Mouse (Mus musculus) heart, embryonic 13.5 days (tissue): ENCODE data around the gene Exosc8. TPM values are rescaled to one million over a fixed set of nuclear protein-coding genes. Genes with fewer than 3 reads are reported as not detected.

Experiments
- ATAC-seq: fragments of 200-750 bp; cut with Nextera tagmentation; 2 replicates; pipeline ENCODE4 v1.8.0; 2017; ENCODE audit warnings: moderate TSS enrichment; ENCODE audit not compliant: insufficient number of reproducible peaks, low FRiP score, low TSS enrichment; ENCODE audit errors: extremely low read depth
- H3K27ac ChIP-seq: fragments of 300-500 bp; sonication (generic); replicated peaks from 2 replicates; pipeline ENCODE4 v1.5.1; 2015; ENCODE audit warnings: moderate library complexity, mild to moderate bottlenecking, inconsistent platforms
- H3K27me3 ChIP-seq: fragments of 300-500 bp; sonication (generic); replicated peaks from 2 replicates; pipeline ENCODE4 v1.6.1; 2015; ENCODE audit warnings: mild to moderate bottlenecking, inconsistent platforms
- H3K36me3 ChIP-seq: fragments of 300-500 bp; sonication (generic); 2 replicates; pipeline ENCODE4 v1.6.1; 2015; ENCODE audit warnings: mild to moderate bottlenecking, inconsistent platforms
- H3K4me1 ChIP-seq: fragments of 300-500 bp; sonication (generic); 2 replicates; pipeline ENCODE4 v1.6.1; 2015; ENCODE audit warnings: inconsistent platforms
- H3K4me2 ChIP-seq: fragments of 300-500 bp; sonication (generic); 2 replicates; pipeline ENCODE4 v1.6.1; 2015; ENCODE audit warnings: inconsistent platforms, mild to moderate bottlenecking, moderate library complexity
- H3K4me3 ChIP-seq: fragments of 300-500 bp; sonication (generic); 2 replicates; pipeline ENCODE4 v1.5.1; 2015; ENCODE audit warnings: moderate library complexity, mild to moderate bottlenecking, inconsistent platforms
- H3K9ac ChIP-seq: fragments of 300-500 bp; sonication (generic); 2 replicates; pipeline ENCODE4 v1.6.1; 2015; ENCODE audit warnings: inconsistent platforms, mild to moderate bottlenecking, moderate library complexity
- H3K9me3 ChIP-seq: fragments of 300-500 bp; sonication (generic); 2 replicates; pipeline ENCODE4 v1.6.1; 2016; ENCODE audit warnings: inconsistent platforms
- WGBS: fragments of 180-500 bp; shearing (Covaris S2); methylation state at CpG from one replicate; pipeline ENCODE4 v1.1.7; 2015; ENCODE audit warnings: mixed read lengths; 5-methylcytosine and 5-hydroxymethylcytosine counted together
- polyA plus RNA-seq: library from polyadenylated mRNA; unstranded; fragments of >200 nt; fragmentation: Nextera tagmentation; extraction: Ambion mirVana; gene quantifications from 2 replicates; pipeline ENCODE4 v1.2.1, GENCODE M21; 2015

The Exosc8 gene
- polyA plus RNA-seq, 1 experiment from 2014 or later = 78.9 TPM

DNA sequence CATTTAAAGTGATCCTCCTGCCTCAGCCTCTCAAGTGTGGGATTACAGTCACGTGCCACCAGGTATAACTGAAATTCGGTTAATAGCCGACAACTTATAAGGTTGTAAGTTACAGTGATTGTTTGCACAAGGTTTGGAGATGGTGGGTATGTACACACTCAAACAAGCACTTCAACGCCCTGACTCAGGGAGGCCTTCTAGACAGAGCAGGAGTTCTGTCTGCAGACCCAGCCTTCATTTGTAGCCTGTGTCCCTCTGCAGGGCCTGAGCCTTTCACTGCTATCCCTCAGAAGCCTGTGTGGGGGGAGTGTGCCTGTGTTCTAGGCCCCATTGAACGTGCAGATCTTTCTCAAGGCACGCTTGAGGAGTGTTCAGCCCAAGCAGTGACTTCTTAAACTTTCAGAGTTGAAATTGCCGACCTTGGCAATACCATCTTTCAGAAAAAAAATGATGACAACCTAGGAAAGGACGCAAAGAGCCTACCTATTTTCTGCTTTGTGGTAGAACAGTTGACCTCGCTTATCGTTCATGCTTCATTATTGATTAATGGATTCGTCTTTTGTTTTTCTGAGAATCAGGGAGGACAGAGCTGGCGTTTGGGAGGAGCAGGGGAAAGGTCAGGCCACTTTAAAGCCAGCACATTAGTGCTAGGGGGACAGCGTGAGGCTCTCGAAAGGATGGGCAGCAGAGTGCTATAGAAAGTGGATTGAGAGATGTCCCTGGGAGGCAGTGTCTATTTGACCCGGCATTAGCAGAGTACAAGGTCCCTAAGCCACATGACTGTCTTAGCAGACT lies 25.3 kb upstream of the Exosc8 start:
- Histone ChIP-seq H3K9me3 (no peaks in the 10 kb centered on the region), H3K4me2 (no peak overlapping the region), H3K27me3 (no peaks in the 10 kb centered on the region), H3K9ac (no peak overlapping the region), H3K4me1 (peaks cover 22% of the 10 kb centered on the region), H3K36me3 (no peaks in the 10 kb centered on the region), H3K4me3 (no peak overlapping the region), H3K27ac (no peak overlapping the region)
- ATAC-seq = no peak
- WGBS = 69% methylated on average over 15 of the region's 15 CpGs

DNA sequence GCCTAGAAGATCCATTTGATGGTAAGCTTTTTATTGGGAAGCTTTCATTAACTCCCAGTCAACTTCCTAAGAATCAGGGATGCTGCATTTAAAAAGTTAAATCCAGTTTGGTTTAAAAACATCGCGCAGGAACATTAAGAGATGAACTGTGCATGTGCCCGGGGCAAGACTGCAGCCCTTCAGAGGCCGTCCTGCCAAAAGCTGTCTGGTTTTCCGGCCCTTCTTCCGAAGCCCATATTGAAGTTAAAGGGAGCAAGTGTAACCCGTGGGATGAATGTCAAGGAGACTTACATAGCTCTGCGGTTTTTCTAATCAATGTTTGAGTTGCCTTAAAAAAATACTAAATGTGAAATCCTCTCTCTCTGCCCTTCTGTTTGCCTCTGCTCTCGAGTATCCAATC lies 24.0 kb upstream of the Exosc8 start:
- H3K4me2 ChIP-seq = no peak overlapping the region
- H3K27me3 ChIP-seq = no peaks in the 10 kb centered on the region
- H3K9me3 ChIP-seq = no peaks in the 10 kb centered on the region
- no peak overlapping the region for H3K4me3 ChIP-seq
- H3K9ac ChIP-seq = no peak overlapping the region
- WGBS = 75% methylated on average over 9 of the region's 9 CpGs
- H3K36me3 ChIP-seq = no peaks in the 10 kb centered on the region
- no peak for ATAC-seq
- peaks cover 28% of the 10 kb centered on the region for H3K4me1 ChIP-seq
- H3K27ac ChIP-seq = no peak overlapping the region

DNA sequence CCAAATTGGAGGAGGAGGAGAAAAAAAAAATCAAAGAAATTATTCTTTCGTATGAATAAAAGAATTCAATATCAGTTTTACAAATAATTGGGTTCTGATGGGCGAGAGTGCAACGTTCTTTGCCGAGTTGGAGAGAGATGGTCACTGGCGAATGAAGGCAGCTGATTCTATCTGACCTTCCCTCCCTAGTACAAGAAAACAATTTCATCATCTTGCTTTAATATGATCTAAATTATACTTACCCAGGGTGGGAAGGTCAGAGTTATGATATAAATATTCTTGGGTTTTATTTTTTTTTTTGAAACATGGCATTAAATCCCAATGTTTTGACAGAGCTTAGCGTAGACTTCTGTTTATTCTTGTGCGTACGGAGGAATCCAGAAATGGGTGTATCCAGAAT lies 22.3 kb upstream of the Exosc8 start:
- no peak for ATAC-seq
- WGBS = 79% methylated on average over 8 of the region's 8 CpGs
- Histone ChIP-seq H3K4me3 (peak overlapping the region; percentile 84; the same call in 1 of the 2 replicates), H3K27me3 (no peaks in the 10 kb centered on the region), H3K9me3 (no peaks in the 10 kb centered on the region), H3K4me1 (peaks cover 24% of the 10 kb centered on the region), H3K9ac (no peak overlapping the region), H3K36me3 (no peaks in the 10 kb centered on the region), H3K27ac (no peak overlapping the region), H3K4me2 (peak overlapping the region; percentile 98)

DNA sequence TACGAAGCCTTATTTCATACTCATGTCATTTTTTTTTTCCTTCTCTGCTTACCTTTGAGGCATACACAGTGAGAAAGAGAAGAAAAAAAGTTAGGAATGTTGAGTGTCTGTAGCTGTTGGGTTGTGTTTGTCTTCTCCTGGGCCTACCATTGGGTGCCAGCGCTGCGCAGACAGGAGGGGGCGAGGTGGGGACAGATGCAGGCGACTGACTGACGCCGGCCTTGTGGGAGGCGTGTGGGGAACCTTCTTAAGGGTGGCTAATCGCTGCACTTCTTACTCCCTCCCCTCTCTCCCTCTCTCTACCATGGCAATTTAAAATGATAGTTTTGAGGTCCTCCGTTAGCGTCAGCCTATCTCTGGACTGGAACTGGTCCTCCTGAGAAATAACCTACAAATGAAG lies 20.9 kb upstream of the Exosc8 start:
- peaks cover 9% of the 10 kb centered on the region for H3K36me3 ChIP-seq
- WGBS = under 1% methylated on average over 11 of the region's 11 CpGs
- peak; percentile 42; the same call in 1 of the 2 replicates for ATAC-seq

DNA sequence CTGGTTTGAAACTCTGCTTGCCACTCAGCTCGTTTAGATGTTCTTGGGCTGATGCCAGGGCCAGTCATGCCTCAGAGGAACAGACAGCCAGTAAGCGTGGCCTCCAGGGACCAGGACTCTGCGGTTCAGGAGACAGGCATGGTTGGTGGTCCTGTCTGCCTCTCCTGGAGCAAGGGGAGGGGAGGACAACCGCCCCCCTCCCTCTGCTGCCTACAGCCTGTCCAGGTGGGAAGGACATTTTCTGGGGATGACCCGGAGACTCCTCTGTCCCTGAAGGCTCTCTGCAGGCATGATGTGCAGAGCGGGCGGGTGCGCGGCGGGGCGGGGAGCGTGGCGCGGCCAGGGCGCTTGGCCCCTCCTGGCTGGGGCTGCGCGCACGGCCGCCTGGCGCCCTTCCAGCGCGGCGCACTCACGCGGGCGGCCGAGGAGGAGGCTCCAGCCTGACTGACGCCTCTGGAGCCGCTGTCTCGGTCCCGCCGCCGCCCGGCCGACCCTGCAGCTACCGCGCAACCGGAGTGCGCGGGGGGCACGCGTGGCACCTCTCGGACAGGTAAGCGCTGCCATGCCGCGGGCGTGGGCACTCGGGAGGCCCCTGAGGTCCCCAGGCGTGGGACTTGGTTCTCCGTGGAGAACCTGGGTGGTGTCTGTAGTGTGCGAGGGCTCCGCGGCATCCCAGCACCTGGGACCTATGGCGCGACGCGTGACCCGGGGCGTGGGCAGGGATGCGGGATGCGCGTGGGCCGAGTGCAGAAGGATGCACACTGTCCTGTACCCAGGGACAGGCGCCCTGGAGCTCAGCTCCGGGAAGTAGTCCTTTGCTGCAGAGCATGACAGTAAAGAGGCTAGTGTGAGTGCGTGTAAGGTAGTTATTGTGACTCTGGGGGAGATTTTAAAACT lies 20.2 kb upstream of the Exosc8 start, which contains the start of gene Smad9:
Smad9 (plus strand) TSS at position 438 of the 897 bp plus-strand sequence.
- Histone ChIP-seq H3K27me3 (no peaks in the 10 kb centered on the region), H3K4me1 (peaks cover 22% of the 10 kb centered on the region), H3K4me3 (peak within 1 kb of the TSS; percentile 84), H3K4me2 (peak within 1 kb of the TSS; percentile 98), H3K36me3 (peaks cover 16% of the 10 kb centered on the region), H3K9me3 (0 out of 2 replicates have a peak, but pooled peaks cover 5% of the 10 kb centered on the region), H3K9ac (peak within 1 kb of the TSS; percentile 90), H3K27ac (peak within 1 kb of the TSS; percentile 90)
- ATAC-seq = peak; percentile 69; the same call in 1 of the 2 replicates
- WGBS = under 1% methylated on average over 63 of the region's 66 CpGs

More for the DNA sequence above, 20.9 kb upstream of the Exosc8 start:
- Histone ChIP-seq H3K9me3 (no peaks in the 10 kb centered on the region), H3K27me3 (no peaks in the 10 kb centered on the region), H3K4me2 (peak overlapping the region; percentile 98), H3K4me1 (peaks cover 22% of the 10 kb centered on the region), H3K4me3 (peak overlapping the region; percentile 84), H3K27ac (peak overlapping the region; percentile 90), H3K9ac (peak overlapping the region; percentile 90)

DNA sequence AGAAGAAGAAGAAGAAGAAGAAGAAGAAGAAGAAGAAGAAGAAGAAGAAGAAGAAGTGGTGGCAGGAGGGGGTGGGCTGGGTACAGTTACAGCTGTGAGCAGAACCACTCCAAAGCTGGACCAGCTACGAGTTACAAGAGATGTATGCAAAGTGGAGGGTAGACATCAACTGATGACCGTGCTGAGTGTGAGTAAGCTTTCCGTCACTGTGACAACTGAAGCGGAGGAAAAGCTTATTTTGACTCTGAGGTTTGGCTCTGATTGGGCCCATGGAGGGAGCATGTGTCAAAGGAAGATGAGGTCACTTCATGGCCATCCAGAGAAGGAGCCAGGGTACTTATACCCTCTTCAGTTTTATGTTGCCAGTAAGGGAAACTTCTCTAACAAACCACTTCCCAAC lies 18.2 kb upstream of the Exosc8 start:
- H3K4me1 ChIP-seq = peaks cover 22% of the 10 kb centered on the region
- 62% methylated on average over 4 of the region's 4 CpGs for WGBS
- no peak overlapping the region for H3K4me2 ChIP-seq
- 0 out of 2 replicates have a peak, but pooled peaks cover 5% of the 10 kb centered on the region for H3K9me3 ChIP-seq
- H3K9ac ChIP-seq = no peak overlapping the region
- ATAC-seq = no peak
- no peaks in the 10 kb centered on the region for H3K27me3 ChIP-seq
- no peak overlapping the region for H3K27ac ChIP-seq
- H3K36me3 ChIP-seq = peaks cover 36% of the 10 kb centered on the region
- no peak overlapping the region for H3K4me3 ChIP-seq

DNA sequence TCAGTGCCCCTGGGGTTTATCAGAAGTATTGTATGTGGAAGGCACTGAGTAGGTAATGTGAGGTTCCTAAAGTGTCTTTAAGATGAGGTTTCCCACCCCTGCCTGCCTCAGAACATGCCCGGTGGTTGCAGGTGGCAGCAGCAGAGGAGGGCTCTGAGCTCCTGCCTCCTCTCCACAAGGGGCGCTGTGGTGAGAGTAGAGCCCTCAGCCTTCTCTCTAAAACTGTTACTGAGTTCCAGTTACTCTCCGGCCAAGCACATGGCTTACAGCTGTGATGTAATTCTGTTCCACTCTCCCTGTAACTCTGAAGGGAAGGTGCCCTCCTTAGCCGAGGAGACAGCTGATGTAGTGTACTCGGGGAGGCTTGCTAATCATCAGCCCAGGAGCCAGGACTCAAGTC lies 10.6 kb upstream of the Exosc8 start:
- no peak for ATAC-seq
- Histone ChIP-seq H3K4me1 (no peaks in the 10 kb centered on the region), H3K4me3 (no peak overlapping the region), H3K36me3 (peaks cover 100% of the 10 kb centered on the region), H3K9ac (no peak overlapping the region), H3K27me3 (no peaks in the 10 kb centered on the region), H3K9me3 (0 out of 2 replicates have a peak, but pooled peaks cover 3% of the 10 kb centered on the region), H3K27ac (no peak overlapping the region), H3K4me2 (no peak overlapping the region)
- 62% methylated on average over 5 of the region's 5 CpGs for WGBS

DNA sequence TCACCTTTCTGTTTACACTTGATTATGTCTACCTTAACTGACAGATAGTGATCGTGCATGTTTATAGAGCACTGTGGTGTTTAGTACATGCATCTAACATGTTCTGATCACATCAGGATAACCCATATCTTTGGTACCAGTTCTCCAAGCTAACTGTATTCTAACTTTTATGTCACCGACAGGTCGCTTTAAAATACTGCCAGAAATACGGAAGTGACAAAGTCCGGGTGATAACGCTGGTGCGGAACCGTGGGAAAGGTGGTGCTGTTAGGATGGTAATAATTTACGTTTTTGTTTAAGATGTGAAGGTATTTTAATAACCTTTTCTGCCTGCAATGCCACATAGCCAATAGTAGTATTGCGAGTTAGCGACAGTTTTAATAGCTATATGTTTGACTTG lies 6.8 kb upstream of the Exosc8 start:
- H3K27ac ChIP-seq = no peak overlapping the region
- no peaks in the 10 kb centered on the region for H3K4me1 ChIP-seq
- H3K27me3 ChIP-seq = no peaks in the 10 kb centered on the region
- H3K4me2 ChIP-seq = no peak overlapping the region
- no peaks in the 10 kb centered on the region for H3K9me3 ChIP-seq
- WGBS = 94% methylated on average over 11 of the region's 11 CpGs
- no peak overlapping the region for H3K9ac ChIP-seq
- no peak overlapping the region for H3K4me3 ChIP-seq
- H3K36me3 ChIP-seq = peaks cover 88% of the 10 kb centered on the region
- no peak for ATAC-seq

DNA sequence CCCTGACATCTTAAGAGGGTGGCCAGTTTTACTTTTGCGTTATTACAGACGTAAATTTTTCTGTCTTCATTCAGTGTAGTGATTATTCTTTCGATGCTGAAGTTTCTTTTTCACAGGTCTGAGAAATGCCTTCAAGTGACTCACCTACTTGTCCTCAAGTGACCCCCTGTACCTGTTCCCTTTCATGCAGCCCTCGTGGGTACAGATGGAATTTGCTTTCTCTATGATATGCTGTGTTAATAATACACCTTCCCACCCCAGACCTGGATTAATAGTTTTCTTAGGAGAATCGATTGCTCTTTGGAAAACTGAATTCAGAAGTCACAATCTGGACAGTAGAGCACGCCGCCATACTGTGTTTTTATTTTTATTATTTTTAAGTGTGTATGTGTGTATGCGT lies 2.1 kb upstream of the Exosc8 start:
- peaks cover 53% of the 10 kb centered on the region for H3K36me3 ChIP-seq
- H3K4me2 ChIP-seq = no peak overlapping the region
- ATAC-seq = no peak
- H3K9ac ChIP-seq = no peak overlapping the region
- H3K27me3 ChIP-seq = no peaks in the 10 kb centered on the region
- 92% methylated on average over 8 of the region's 8 CpGs for WGBS
- no peak overlapping the region for H3K27ac ChIP-seq
- H3K9me3 ChIP-seq = no peaks in the 10 kb centered on the region
- H3K4me1 ChIP-seq = peaks cover 25% of the 10 kb centered on the region
- no peak overlapping the region for H3K4me3 ChIP-seq

DNA sequence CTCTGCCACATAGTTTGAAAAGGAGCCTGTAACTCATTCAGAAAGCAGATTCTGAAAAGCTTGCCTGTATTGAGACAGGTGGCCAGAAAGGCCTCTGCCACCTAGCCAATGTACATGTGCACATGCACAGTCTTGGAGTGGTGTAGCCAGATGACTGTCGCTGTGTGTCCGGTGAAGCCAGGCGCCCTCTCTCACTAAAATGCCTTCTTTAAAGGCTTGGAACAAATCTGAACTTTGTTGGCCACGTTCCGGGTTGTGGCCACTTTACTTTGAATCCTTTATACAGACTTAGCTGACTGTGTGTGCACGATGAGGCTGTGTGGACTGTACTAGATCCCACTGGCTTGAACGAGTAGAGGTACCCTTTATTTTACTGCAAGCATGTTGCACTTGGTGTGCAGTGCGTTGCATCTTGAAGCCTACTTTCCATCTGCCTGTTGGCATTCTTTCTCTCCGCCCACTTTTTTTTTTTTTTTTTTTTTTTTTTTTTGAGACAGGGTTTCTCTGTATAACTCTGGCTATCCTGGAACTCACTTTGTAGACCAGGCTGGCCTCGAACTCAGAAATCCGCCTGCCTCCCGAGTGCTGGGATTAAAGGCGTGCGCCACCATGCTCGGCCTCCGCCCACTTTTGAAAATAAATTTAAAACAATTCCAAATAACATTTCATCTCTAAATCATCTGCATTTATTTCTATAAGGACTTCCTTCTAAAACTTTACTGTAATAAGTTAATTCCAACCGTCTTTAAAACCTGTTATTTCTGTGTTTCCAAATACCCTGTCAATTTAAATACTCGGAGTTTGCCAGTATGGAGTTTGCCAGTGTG lies 1.1 kb upstream of the Exosc8 start:
- 54% methylated on average over 18 of the region's 18 CpGs for WGBS
- H3K27ac ChIP-seq = peak overlapping the region; percentile 100
- no peaks in the 10 kb centered on the region for H3K27me3 ChIP-seq
- H3K4me2 ChIP-seq = peak overlapping the region; percentile 88
- ATAC-seq = no peak
- no peaks in the 10 kb centered on the region for H3K9me3 ChIP-seq
- H3K36me3 ChIP-seq = peaks cover 52% of the 10 kb centered on the region
- H3K4me1 ChIP-seq = peaks cover 25% of the 10 kb centered on the region
- peak overlapping the region; percentile 99 for H3K9ac ChIP-seq
- H3K4me3 ChIP-seq = peak overlapping the region; percentile 94
